Mouse (Mus musculus): Measurements from ENCODE around the gene Rps16.

GRCm38 (mm10) chr7:28378066-28378690 is 27.7 kb downstream of the Rps16 start:
- TF ChIP-seq CTCF (IDR thresholded peaks at IDR 0.05) (no peak), EP300 (IDR thresholded peaks at IDR 0.05) (no peak; the same call in 1 of the 2 replicates)

All from lung, postnatal 0 days (tissue).